Mouse (Mus musculus) right cerebral cortex, adult 2 months (tissue): Measurements from ENCODE around the gene Tmem117.

Experiments used
- DNase-seq, 2 experiments: peaks; one replicate each; pipeline ENCODE4 v3.0.0; 2021 to 2022; ENCODE audit warnings: low spot score in 2 of 2

The Tmem117 gene

GRCm38 (mm10) chr15:95024401-95024800, 395.4 kb downstream of the Tmem117 start:
- no peak for DNase-seq

- DNase-seq: no peak
Observed at GRCm38 (mm10) chr15:95028862-95029486, 399.9 kb downstream of the Tmem117 start.

- no peak for DNase-seq
Observed at GRCm38 (mm10) chr15:95029487-95029875, 400.4 kb downstream of the Tmem117 start.

- DNase-seq: no peak
Observed at GRCm38 (mm10) chr15:95042437-95042836, 413.4 kb downstream of the Tmem117 start.

- peak; percentile 43 to 50 for DNase-seq
Observed at GRCm38 (mm10) chr15:95044011-95044410, 415.0 kb downstream of the Tmem117 start.

- no peak for DNase-seq
Observed at GRCm38 (mm10) chr15:95047486-95047885, 418.5 kb downstream of the Tmem117 start.

- no peak for DNase-seq
Observed at GRCm38 (mm10) chr15:95049171-95049729, 420.2 kb downstream of the Tmem117 start.

- DNase-seq: no peak
Observed at GRCm38 (mm10) chr15:95055081-95055650, 426.1 kb downstream of the Tmem117 start.

- DNase-seq: no peak
Observed at GRCm38 (mm10) chr15:95068023-95068422, 439.0 kb downstream of the Tmem117 start.

- DNase-seq: peak in 1 of 2 experiments; percentile 46
Observed at GRCm38 (mm10) chr15:95068799-95069198, 439.8 kb downstream of the Tmem117 start.

- no peak for DNase-seq
Observed at GRCm38 (mm10) chr15:95070881-95071280, 441.8 kb downstream of the Tmem117 start.

- DNase-seq: peak; percentile 58 to 73
Observed at GRCm38 (mm10) chr15:95075356-95075755, 446.3 kb downstream of the Tmem117 start.

GRCm38 (mm10) chr15:95081654-95082053, 452.6 kb downstream of the Tmem117 start:
- DNase-seq: no peak

- no peak for DNase-seq
Observed at GRCm38 (mm10) chr15:95085962-95086361, 456.9 kb downstream of the Tmem117 start.

- peak in 1 of 2 experiments; percentile 22 for DNase-seq
Observed at GRCm38 (mm10) chr15:95100133-95100532, 471.1 kb downstream of the Tmem117 start.

GRCm38 (mm10) chr15:95101522-95101921, 472.5 kb downstream of the Tmem117 start:
- DNase-seq: no peak

GRCm38 (mm10) chr15:95107246-95107809, 478.3 kb downstream of the Tmem117 start:
- no peak for DNase-seq

- DNase-seq: no peak
Observed at GRCm38 (mm10) chr15:95108626-95109025, 479.6 kb downstream of the Tmem117 start.

GRCm38 (mm10) chr15:95131401-95131800, 502.4 kb downstream of the Tmem117 start:
- DNase-seq: no peak

- peak in 1 of 2 experiments; percentile 15 for DNase-seq
Observed at GRCm38 (mm10) chr15:95135926-95136609, 507.0 kb downstream of the Tmem117 start.

GRCm38 (mm10) chr15:95137018-95137810, 508.2 kb downstream of the Tmem117 start:
- DNase-seq: peak; percentile 22 to 32
